Mouse (Mus musculus) kidney, embryonic 16.5 days (tissue): ENCODE results near the gene Sf3a2. TPM values are rescaled to one million over a fixed set of nuclear protein-coding genes. Genes with fewer than 3 reads are reported as not detected.

Experiments used
- ATAC-seq: fragments of 200-750 bp; cut with Nextera tagmentation; 2 replicates; pipeline ENCODE4 v1.8.0; 2017; ENCODE audit warnings: moderate TSS enrichment; ENCODE audit not compliant: low FRiP score, low TSS enrichment
- H3K27ac ChIP-seq: fragments of 300-500 bp; sonication (generic); 2 replicates; pipeline ENCODE4 v1.5.1; 2014; ENCODE audit warnings: low read length
- H3K27me3 ChIP-seq: fragments of 300-500 bp; sonication (generic); 2 replicates; pipeline ENCODE4 v1.6.1; 2014; ENCODE audit warnings: low read length, control low read depth, mixed read lengths; ENCODE audit not compliant: insufficient read depth
- H3K36me3 ChIP-seq: fragments of 300-500 bp; sonication (generic); 2 replicates; pipeline ENCODE4 v1.6.1; 2014; ENCODE audit warnings: low read length, control low read depth, mixed read lengths; ENCODE audit not compliant: insufficient read depth
- H3K4me1 ChIP-seq: fragments of 300-500 bp; sonication (generic); 2 replicates; pipeline ENCODE4 v1.6.1; 2014; ENCODE audit warnings: low read length, control low read depth, mixed read lengths; ENCODE audit not compliant: insufficient read depth
- H3K4me2 ChIP-seq: fragments of 300-500 bp; sonication (generic); replicated peaks from 2 replicates; pipeline ENCODE4 v1.6.1; 2014; ENCODE audit warnings: low read depth, low read length
- H3K4me3 ChIP-seq: fragments of 300-500 bp; sonication (generic); 2 replicates; pipeline ENCODE4 v1.5.1; 2014; ENCODE audit warnings: mild to moderate bottlenecking, low read length
- H3K9ac ChIP-seq: fragments of 300-500 bp; sonication (generic); replicated peaks from 2 replicates; pipeline ENCODE4 v1.6.1; 2014; ENCODE audit warnings: low read length
- H3K9me3 ChIP-seq: fragments of 300-500 bp; sonication (generic); 2 replicates; pipeline ENCODE4 v1.6.1; 2016; ENCODE audit warnings: low read length, control low read depth
- WGBS: fragments of 180-500 bp; shearing (Covaris S2); extraction: QIAGEN DNeasy Blood & Tissue Kit; methylation state at CpG from one replicate; pipeline ENCODE4 v1.1.7; 2014; 5-methylcytosine and 5-hydroxymethylcytosine counted together
- polyA plus RNA-seq: library from polyadenylated mRNA; unstranded; fragments of >200 nt; fragmentation: Nextera tagmentation; extraction: Ambion mirVana; gene quantifications from 2 replicates; pipeline ENCODE4 v1.2.1, GENCODE M21; 2015

The Sf3a2 gene
- polyA plus RNA-seq, 1 experiment from 2014 or later: 71.2 TPM

- Histone ChIP-seq H3K4me2 (no peak overlapping the region), H3K36me3 (no peaks in the 10 kb centered on the region), H3K9ac (no peak overlapping the region), H3K27me3 (no peaks in the 10 kb centered on the region), H3K4me3 (no peak overlapping the region), H3K4me1 (peaks cover 6% of the 10 kb centered on the region; the same call in 1 of the 2 replicates), H3K27ac (no peak overlapping the region), H3K9me3 (no peaks in the 10 kb centered on the region)
- WGBS: 54% methylated on average over 3 of the region's 3 CpGs
- no peak for ATAC-seq
Observed at GRCm38 (mm10) chr10:80819406-80819805, 21.4 kb downstream of the Sf3a2 start.

GRCm38 (mm10) chr10:80821991-80822390 lies 24.0 kb downstream of the Sf3a2 start:
- H3K9ac ChIP-seq: no peak overlapping the region
- H3K4me3 ChIP-seq: no peak overlapping the region
- H3K4me1 ChIP-seq: peaks cover 9% of the 10 kb centered on the region; the same call in 1 of the 2 replicates
- H3K4me2 ChIP-seq: no peak overlapping the region
- no peaks in the 10 kb centered on the region for H3K27me3 ChIP-seq
- 40% methylated on average over 2 of the region's 2 CpGs for whole genome bisulfite sequencing
- no peaks in the 10 kb centered on the region for H3K36me3 ChIP-seq
- H3K9me3 ChIP-seq: no peaks in the 10 kb centered on the region
- no peak overlapping the region for H3K27ac ChIP-seq
- ATAC-seq: no peak

GRCm38 (mm10) chr10:80822528-80822927 lies 24.5 kb downstream of the Sf3a2 start:
- 81% methylated on average over 5 of the region's 5 CpGs for WGBS
- Histone ChIP-seq H3K27ac (no peak overlapping the region), H3K36me3 (no peaks in the 10 kb centered on the region), H3K4me2 (no peak overlapping the region), H3K27me3 (no peaks in the 10 kb centered on the region), H3K9me3 (no peaks in the 10 kb centered on the region), H3K9ac (no peak overlapping the region), H3K4me3 (no peak overlapping the region), H3K4me1 (peaks cover 9% of the 10 kb centered on the region; the same call in 1 of the 2 replicates)
- no peak for ATAC-seq

DNA sequence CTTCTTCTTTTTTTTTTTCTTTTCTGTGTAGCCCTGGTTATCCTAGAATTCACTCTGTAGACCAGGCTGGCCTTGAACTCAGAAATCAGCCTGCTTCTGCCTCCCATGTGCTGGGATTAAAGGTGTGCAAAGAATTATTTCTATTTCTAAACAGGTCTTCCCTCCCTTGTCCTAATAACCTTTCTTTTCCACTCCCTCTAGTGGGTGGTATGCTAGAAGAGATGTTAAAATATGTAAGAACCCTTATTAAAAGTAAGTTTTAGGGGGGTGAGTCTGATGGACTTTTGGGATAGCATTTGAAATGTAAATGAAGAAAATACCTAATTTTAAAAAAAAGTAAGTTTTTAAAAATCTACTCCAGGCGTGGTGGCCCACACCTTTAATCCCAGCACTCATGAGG lies 25.3 kb downstream of the Sf3a2 start:
- Histone ChIP-seq H3K4me2 (no peak overlapping the region), H3K4me3 (no peak overlapping the region), H3K27ac (no peak overlapping the region), H3K9me3 (no peaks in the 10 kb centered on the region), H3K4me1 (peaks cover 17% of the 10 kb centered on the region), H3K27me3 (no peaks in the 10 kb centered on the region), H3K36me3 (no peaks in the 10 kb centered on the region), H3K9ac (no peak overlapping the region)
- 83% methylated on average over 1 of the region's 1 CpGs for WGBS
- no peak for ATAC-seq

GRCm38 (mm10) chr10:80823847-80824643 lies 26.0 kb downstream of the Sf3a2 start:
- Histone ChIP-seq H3K4me3 (no peak overlapping the region), H3K36me3 (no peaks in the 10 kb centered on the region), H3K9me3 (no peaks in the 10 kb centered on the region), H3K27ac (peak overlapping the region; percentile 57), H3K27me3 (no peaks in the 10 kb centered on the region), H3K4me2 (0 out of 2 replicates have a peak overlapping the region, but pooled peaks have one; percentile 2), H3K9ac (0 out of 2 replicates have a peak overlapping the region, but pooled peaks have one; percentile 7), H3K4me1 (peaks cover 19% of the 10 kb centered on the region)
- WGBS: 32% methylated on average over 8 of the region's 8 CpGs
- no peak for ATAC-seq

GRCm38 (mm10) chr10:80824827-80825226 lies 26.8 kb downstream of the Sf3a2 start:
- H3K4me2 ChIP-seq: no peak overlapping the region
- ATAC-seq: no peak
- H3K36me3 ChIP-seq: peaks cover 7% of the 10 kb centered on the region
- H3K4me1 ChIP-seq: peaks cover 27% of the 10 kb centered on the region
- H3K9ac ChIP-seq: no peak overlapping the region
- no peak overlapping the region for H3K27ac ChIP-seq
- no peaks in the 10 kb centered on the region for H3K9me3 ChIP-seq
- no peaks in the 10 kb centered on the region for H3K27me3 ChIP-seq
- WGBS: 66% methylated on average over 2 of the region's 2 CpGs
- H3K4me3 ChIP-seq: no peak overlapping the region

DNA sequence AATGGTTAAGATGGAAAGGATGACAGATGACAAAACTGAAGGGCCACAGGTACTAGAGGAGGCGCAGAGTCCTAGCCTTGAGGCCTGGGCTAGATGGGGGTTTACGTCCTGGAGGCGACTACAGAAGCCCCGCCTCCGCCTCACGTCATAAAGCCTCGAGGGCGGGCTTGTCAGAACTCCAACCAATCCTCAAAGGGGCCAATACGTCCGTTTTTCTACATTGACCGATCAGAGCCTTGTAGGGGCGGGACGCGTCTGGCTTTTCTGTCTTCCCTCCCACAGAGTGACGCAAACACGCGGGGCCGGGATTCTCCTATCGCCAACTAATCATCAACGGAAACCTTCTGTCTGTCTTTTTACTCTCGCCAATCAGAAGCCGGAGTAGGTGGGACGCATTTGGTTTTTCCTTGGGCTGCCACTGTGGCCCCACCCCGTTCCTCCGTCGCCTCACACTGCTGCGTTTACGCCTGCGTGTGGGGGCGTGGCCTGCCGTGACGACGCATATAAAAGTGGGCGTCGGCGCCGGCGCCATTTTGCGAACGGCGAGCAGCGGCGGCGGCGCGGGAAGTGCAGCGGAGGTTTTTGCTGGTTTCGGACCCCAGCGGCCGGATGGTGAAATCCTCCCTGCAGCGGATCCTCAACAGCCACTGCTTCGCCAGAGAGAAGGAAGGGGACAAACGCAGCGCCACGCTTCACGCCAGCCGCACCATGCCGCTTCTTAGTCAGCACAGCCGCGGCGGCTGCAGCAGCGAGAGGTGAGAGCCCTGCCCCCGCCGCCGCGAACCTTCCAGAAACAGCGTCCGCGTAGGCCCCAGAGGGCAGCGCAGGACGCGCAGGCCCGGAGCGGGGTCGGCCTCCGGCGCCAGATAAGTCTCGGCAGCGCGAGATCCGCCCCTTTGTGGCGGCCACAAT lies 28.4 kb downstream of the Sf3a2 start, which contains the start of gene Oaz1:
Gene Oaz1, plus strand, starts transcription at position 506 of the 912 bp plus-strand sequence.
- Histone ChIP-seq H3K9me3 (no peaks in the 10 kb centered on the region), H3K4me3 (peak within 1 kb of the TSS; percentile 64), H3K9ac (peak within 1 kb of the TSS; percentile 96), H3K36me3 (peaks cover 13% of the 10 kb centered on the region), H3K27ac (peak within 1 kb of the TSS; percentile 90), H3K27me3 (no peaks in the 10 kb centered on the region), H3K4me1 (peaks cover 38% of the 10 kb centered on the region), H3K4me2 (peak within 1 kb of the TSS; percentile 94)
- peak; percentile 97 for ATAC-seq
- under 1% methylated on average over 80 of the region's 82 CpGs for WGBS

GRCm38 (mm10) chr10:80827063-80827869 lies 29.3 kb downstream of the Sf3a2 start:
- H3K36me3 ChIP-seq: peaks cover 13% of the 10 kb centered on the region
- 4% methylated on average over 29 of the region's 29 CpGs for WGBS
- H3K27ac ChIP-seq: peak overlapping the region; percentile 90
- H3K4me3 ChIP-seq: peak overlapping the region; percentile 64
- ATAC-seq: no peak
- H3K4me1 ChIP-seq: peaks cover 38% of the 10 kb centered on the region
- H3K9ac ChIP-seq: peak overlapping the region; percentile 96
- no peaks in the 10 kb centered on the region for H3K27me3 ChIP-seq
- H3K9me3 ChIP-seq: no peaks in the 10 kb centered on the region
- H3K4me2 ChIP-seq: peak overlapping the region; percentile 94

DNA sequence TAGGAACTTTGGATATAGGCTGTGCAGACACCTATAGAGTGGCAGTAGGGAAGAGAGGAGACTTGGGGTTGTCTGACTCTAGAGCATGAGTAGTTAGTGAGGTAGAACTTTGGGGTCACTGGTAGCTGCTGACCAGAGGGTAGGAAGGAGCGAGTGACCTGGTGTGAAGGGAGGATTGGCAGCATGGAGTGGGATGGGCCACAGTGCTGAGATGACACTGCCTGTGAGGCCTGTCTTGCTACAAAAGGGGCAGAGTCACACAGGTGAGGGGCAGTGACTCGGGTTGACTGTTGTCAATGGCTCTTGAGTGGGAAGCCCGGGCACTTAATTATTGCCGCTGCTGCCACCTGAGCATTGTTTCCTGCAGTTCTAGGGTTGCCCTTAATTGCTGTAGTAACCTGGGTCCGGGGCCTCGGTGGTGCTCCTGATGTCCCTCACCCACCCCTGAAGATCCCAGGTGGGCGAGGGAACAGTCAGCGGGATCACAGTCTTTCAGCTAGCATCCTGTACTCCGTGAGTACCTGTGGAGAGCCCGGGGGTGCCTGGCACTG lies 29.9 kb downstream of the Sf3a2 start:
- no peak for ATAC-seq
- peaks cover 13% of the 10 kb centered on the region for H3K36me3 ChIP-seq
- no peaks in the 10 kb centered on the region for H3K9me3 ChIP-seq
- peak overlapping the region; percentile 94 for H3K4me2 ChIP-seq
- peaks cover 38% of the 10 kb centered on the region for H3K4me1 ChIP-seq
- H3K9ac ChIP-seq: peak overlapping the region; percentile 96
- H3K27ac ChIP-seq: no peak overlapping the region
- no peaks in the 10 kb centered on the region for H3K27me3 ChIP-seq
- 66% methylated on average over 10 of the region's 10 CpGs for WGBS
- H3K4me3 ChIP-seq: peak overlapping the region; percentile 64
